Mouse (Mus musculus) testis, adult 2 months (tissue): ENCODE results near the gene Ddah1.

ENCODE experiments used
- CTCF ChIP-seq: fragments of 200-500 bp; IDR thresholded peaks from 2 replicates; pipeline ENCODE4 v1.5.1; 2012; ENCODE audit warnings: low read depth, mild to moderate bottlenecking, inconsistent platforms, low read length, moderate library complexity; ENCODE audit not compliant: control insufficient read depth, insufficient read depth, insufficient replicate concordance
- POLR2A ChIP-seq: fragments of 200-500 bp; IDR thresholded peaks from 2 replicates; pipeline ENCODE4 v1.6.1; 2012; ENCODE audit warnings: low read depth, mild to moderate bottlenecking, inconsistent platforms, low read length, moderate library complexity; ENCODE audit not compliant: control insufficient read depth

GRCm38 (mm10) chr3:145923874-145924577, 165.6 kb downstream of the Ddah1 start:
- TF ChIP-seq POLR2A (peak; percentile 76), CTCF (no peak)
